Mouse (Mus musculus): ENCODE measurements at regions not wholly inside any gene's neighbourhood (a gene's known extent, or its start where the extent isn't known, plus 50 kb on each side); places are given as distances from the start of the nearest gene placed in this dataset.
A peak's percentile ranks its signal among the peaks of the same experiment; 100 is the strongest.

GRCm38 (mm10) chr4:57362652-57363051 lies 61.0 kb upstream of the Ptpn3 start:
- no peak for DNase-seq

GRCm38 (mm10) chr4:57369736-57370373 lies 64.2 kb upstream of the Palm2 start:
- DNase-seq: peak; percentile 77

GRCm38 (mm10) chr4:57377872-57378271 lies 56.2 kb upstream of the Palm2 start:
- peak; percentile 33 for DNase-seq

- DNase-seq: no peak
These were observed 53.8 kb upstream of the Palm2 start for GRCm38 (mm10) chr4:57380063-57380800.

- no peak for DNase-seq
These were observed 52.7 kb upstream of the Palm2 start for GRCm38 (mm10) chr4:57381306-57381705.
